Mouse (Mus musculus) liver, adult 2 months (tissue): ENCODE results near the gene Tcf20.

ENCODE experiments used
- CTCF ChIP-seq: fragments of 200-500 bp; IDR thresholded peaks from 2 replicates; pipeline ENCODE4 v1.5.1; 2011; ENCODE audit warnings: low read depth, low read length, control low read depth
- POLR2A ChIP-seq: fragments of 200-500 bp; IDR thresholded peaks from 2 replicates; pipeline ENCODE4 v1.6.1; 2011; ENCODE audit warnings: low read length, control low read depth; ENCODE audit not compliant: insufficient read depth; ENCODE audit errors: extremely low read depth

- TF ChIP-seq POLR2A (no peak), CTCF (no peak)
Observed at GRCm38 (mm10) chr15:82934971-82935370, 52.7 kb downstream of the Tcf20 start.
